Mouse (Mus musculus) lung, embryonic 15.5 days (tissue): ENCODE results near the gene Emc8. TPM values are rescaled to one million over a fixed set of nuclear protein-coding genes. Genes with fewer than 3 reads are reported as not detected.

ENCODE experiments used
- ATAC-seq: fragments of 200-750 bp; cut with Nextera tagmentation; 2 replicates; pipeline ENCODE4 v1.8.0; 2017; ENCODE audit warnings: moderate number of reproducible peaks, borderline replicate concordance; ENCODE audit not compliant: low FRiP score, low TSS enrichment; ENCODE audit errors: extremely low read depth
- H3K27ac ChIP-seq: fragments of 300-500 bp; sonication (generic); 2 replicates; pipeline ENCODE4 v1.5.1; 2015; ENCODE audit warnings: moderate library complexity, mild to moderate bottlenecking, inconsistent platforms
- H3K27me3 ChIP-seq: fragments of 300-500 bp; sonication (generic); 2 replicates; pipeline ENCODE4 v1.6.1; 2015; ENCODE audit warnings: inconsistent platforms
- H3K36me3 ChIP-seq: fragments of 300-500 bp; sonication (generic); 2 replicates; pipeline ENCODE4 v1.6.1; 2015; ENCODE audit warnings: inconsistent platforms
- H3K4me1 ChIP-seq: fragments of 300-500 bp; sonication (generic); 2 replicates; pipeline ENCODE4 v1.6.1; 2015; ENCODE audit warnings: inconsistent platforms
- H3K4me2 ChIP-seq: fragments of 300-500 bp; sonication (generic); 2 replicates; pipeline ENCODE4 v1.6.1; 2015; ENCODE audit warnings: inconsistent platforms, mild to moderate bottlenecking, moderate library complexity
- H3K4me3 ChIP-seq: fragments of 300-500 bp; sonication (generic); 2 replicates; pipeline ENCODE4 v1.5.1; 2015; ENCODE audit warnings: mild to moderate bottlenecking, inconsistent platforms
- H3K9ac ChIP-seq: fragments of 300-500 bp; sonication (generic); 2 replicates; pipeline ENCODE4 v1.6.1; 2015; ENCODE audit warnings: inconsistent platforms
- H3K9me3 ChIP-seq: fragments of 300-500 bp; sonication (generic); 2 replicates; pipeline ENCODE4 v1.6.1; 2016; ENCODE audit warnings: inconsistent platforms
- WGBS: fragments of 180-500 bp; shearing (Covaris S2); methylation state at CpG from one replicate; pipeline ENCODE4 v1.1.7; 2015; 5-methylcytosine and 5-hydroxymethylcytosine counted together
- polyA plus RNA-seq: library from polyadenylated mRNA; unstranded; fragments of >200 nt; fragmentation: Nextera tagmentation; extraction: Ambion mirVana; gene quantifications from 2 replicates; pipeline ENCODE4 v1.2.1, GENCODE M21; 2015

Emc8 gene
- polyA plus RNA-seq, 1 experiment from 2014 or later: 264 TPM

DNA sequence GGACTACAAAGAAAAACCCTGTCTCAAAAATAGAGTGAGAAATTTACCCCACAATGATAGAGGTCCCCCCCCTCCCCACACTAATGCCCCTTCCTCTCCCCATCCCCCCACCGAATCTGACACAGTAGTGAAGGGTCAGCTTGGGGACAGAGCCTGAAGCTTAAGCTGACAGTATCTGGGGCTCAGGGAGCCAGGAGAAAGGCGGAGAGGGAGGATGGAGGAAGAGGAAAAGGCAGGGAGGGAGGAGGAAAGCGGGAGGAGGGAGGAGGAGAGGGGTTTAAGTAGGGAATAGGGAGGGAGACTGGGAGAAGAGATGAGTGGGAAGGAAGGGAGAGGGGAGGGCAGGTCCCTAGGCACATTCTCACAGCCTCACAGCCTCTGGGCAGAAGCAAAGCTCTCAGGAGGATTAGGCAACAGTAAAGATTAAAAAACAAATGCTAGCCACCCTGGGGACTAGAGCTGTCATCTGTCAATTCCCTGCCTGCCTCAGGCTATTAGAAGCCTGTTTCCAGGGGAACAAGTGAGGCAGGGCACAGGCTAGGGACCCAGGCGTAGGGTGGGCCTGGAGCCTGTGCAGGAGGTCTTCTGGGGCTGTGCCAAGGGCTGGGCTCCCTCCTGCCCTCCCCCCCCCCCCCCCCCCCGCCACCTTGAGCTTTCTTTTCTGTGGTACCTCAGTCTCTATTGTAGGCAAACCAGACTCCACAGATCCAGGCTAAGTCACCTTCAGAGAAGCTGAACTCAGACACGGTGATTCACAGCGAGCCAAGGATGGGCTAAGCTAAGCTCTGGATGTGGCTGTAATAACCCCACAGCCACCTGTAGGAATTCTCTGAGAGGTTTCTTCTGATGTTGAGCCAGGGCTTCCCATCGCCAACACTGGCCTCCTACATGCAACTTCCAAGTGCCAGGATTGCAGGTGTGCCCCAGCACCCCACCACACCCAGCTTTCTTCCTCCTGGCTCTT is 51.4 kb downstream of the Emc8 start:
- Histone ChIP-seq H3K4me2 (no peak overlapping the region), H3K9ac (no peak overlapping the region), H3K4me1 (peaks cover 14% of the 10 kb centered on the region; the same call in 1 of the 2 replicates), H3K27me3 (no peaks in the 10 kb centered on the region), H3K4me3 (no peak overlapping the region), H3K27ac (no peak overlapping the region), H3K9me3 (no peaks in the 10 kb centered on the region), H3K36me3 (no peaks in the 10 kb centered on the region)
- ATAC-seq: no peak
- WGBS: 49% methylated on average over 7 of the region's 8 CpGs

DNA sequence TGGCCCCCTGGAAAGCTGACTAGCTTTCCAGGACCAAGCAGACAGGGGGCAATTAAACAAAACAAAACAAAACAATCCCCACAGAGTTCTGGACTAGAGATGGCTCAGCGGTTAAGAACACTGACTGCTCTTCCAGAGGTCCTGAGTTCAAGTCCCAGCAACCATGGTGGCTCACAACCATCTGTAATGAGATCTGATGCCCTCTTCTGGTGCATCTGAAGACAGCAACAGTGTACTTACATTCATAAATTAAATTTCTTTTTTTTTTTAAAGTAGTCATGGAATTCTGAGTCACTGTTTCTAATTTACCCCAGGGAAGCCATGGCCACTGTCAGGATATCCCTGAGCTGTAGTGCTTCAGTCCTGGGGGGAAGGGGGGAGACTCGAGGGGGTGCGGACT is 53.9 kb downstream of the Emc8 start:
- Histone ChIP-seq H3K27ac (no peak overlapping the region), H3K9me3 (no peaks in the 10 kb centered on the region), H3K4me3 (no peak overlapping the region), H3K36me3 (no peaks in the 10 kb centered on the region), H3K27me3 (no peaks in the 10 kb centered on the region), H3K4me1 (peaks cover 2% of the 10 kb centered on the region; the same call in 1 of the 2 replicates), H3K4me2 (no peak overlapping the region), H3K9ac (no peak overlapping the region)
- 76% methylated on average over 3 of the region's 3 CpGs for WGBS
- no peak for ATAC-seq

DNA sequence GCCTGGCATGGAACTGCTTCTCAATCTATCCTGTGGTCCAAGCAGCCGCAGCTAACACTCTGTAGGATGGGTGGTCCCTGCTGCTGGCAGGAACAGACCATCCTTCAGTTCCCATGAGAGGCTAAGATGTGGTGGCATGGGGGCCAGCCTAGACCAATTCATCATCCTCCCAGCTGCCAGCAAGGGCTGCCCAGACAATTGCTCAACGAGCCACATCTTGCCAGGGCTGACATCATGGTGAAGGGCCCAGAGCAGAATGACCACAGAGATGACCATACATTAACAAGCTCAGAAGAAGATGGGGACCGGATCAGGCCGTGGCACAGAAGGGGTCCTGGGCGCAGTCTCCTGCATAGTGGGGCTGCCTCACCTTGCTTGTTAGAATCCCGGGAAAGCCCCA is 57.5 kb downstream of the Emc8 start:
- H3K4me2 ChIP-seq: no peak overlapping the region
- H3K4me1 ChIP-seq: no peaks in the 10 kb centered on the region
- no peak for ATAC-seq
- 77% methylated on average over 6 of the region's 6 CpGs for WGBS
- no peaks in the 10 kb centered on the region for H3K36me3 ChIP-seq
- H3K9ac ChIP-seq: no peak overlapping the region
- no peak overlapping the region for H3K27ac ChIP-seq
- H3K27me3 ChIP-seq: no peaks in the 10 kb centered on the region
- no peaks in the 10 kb centered on the region for H3K9me3 ChIP-seq
- no peak overlapping the region for H3K4me3 ChIP-seq

DNA sequence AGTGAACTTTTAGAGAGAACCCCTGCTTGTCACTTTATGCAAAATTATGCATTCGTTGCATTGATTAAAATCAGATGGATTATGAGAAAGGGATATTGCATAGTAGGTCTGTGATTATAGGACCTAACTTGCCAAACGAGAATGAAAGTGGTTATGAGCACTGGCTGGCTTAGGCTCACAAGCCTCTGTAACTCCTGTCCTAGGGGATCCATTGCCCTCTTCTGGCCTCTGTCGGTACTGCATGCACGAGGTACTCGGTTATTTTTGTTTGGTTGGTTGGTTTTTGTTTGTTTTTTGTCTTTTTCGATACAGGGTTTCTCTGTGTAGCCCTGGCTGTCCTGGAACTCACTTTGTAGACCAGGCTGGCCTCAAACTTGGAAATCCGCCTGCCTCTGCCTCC is 60.5 kb downstream of the Emc8 start:
- Histone ChIP-seq H3K4me1 (no peaks in the 10 kb centered on the region), H3K27me3 (no peaks in the 10 kb centered on the region), H3K9ac (no peak overlapping the region), H3K9me3 (no peaks in the 10 kb centered on the region), H3K4me2 (no peak overlapping the region), H3K27ac (no peak overlapping the region), H3K4me3 (no peak overlapping the region), H3K36me3 (no peaks in the 10 kb centered on the region)
- no peak for ATAC-seq
- 14% methylated on average over 7 of the region's 7 CpGs for WGBS

DNA sequence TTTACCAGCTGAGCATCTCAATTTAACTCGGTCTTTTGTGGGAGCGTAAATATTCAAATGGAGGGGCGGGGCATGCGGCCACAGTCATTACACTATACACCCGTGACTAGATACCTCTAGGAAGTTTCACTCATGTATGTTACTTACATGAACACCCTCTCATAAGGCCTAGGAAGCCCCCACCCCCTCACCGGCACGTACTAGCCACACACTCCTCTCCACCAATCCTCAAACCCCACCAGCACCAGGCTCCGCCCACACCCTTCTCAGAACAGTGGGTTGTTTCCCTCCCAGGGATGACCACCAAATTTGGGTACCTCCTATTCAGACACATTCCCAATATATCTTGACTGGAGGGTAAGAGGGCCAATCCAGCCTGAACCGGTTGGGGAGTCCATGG is 60.9 kb downstream of the Emc8 start:
- Histone ChIP-seq H3K4me1 (no peaks in the 10 kb centered on the region), H3K4me2 (no peak overlapping the region), H3K9ac (no peak overlapping the region), H3K4me3 (no peak overlapping the region), H3K27ac (no peak overlapping the region), H3K9me3 (no peaks in the 10 kb centered on the region), H3K27me3 (no peaks in the 10 kb centered on the region), H3K36me3 (no peaks in the 10 kb centered on the region)
- 73% methylated on average over 9 of the region's 9 CpGs for WGBS
- ATAC-seq: no peak

Other genes starting within 250 kb of the Emc8 start
- gene Gins2, start 79.3 kb downstream of the Emc8 start, polyA plus RNA-seq: 117 and 124 TPM in 2 replicates
- 5.1 and 5.8 TPM in 2 replicates for gene 1190005I06Rik, start 20.9 kb downstream of the Emc8 start, polyA plus RNA-seq
- gene Gm27021, start 494 bp downstream of the Emc8 start, polyA plus RNA-seq: 2.3 TPM in 2 replicates
- 1,022 and 1,082 TPM in 2 replicates for gene Cox4i1, start 351 bp downstream of the Emc8 start, polyA plus RNA-seq
- gene Irf8, start 67.8 kb upstream of the Emc8 start, polyA plus RNA-seq: 16.4 and 18.1 TPM in 2 replicates